Mouse (Mus musculus): ENCODE measurements at regions not wholly inside any gene's neighbourhood (a gene's known extent, or its start where the extent isn't known, plus 50 kb on each side); places are given as distances from the start of the nearest gene placed in this dataset.

- DNase-seq (ENCODE audit: low read depth), result no peak
Measured at GRCm38 (mm10) chr13:15929890-15930289, 81.8 kb upstream of the Inhba start.

GRCm38 (mm10) chr13:15931553-15932162 lies 80.0 kb upstream of the Inhba start:
- DNase-seq (ENCODE audit: low read depth), result no peak

- DNase-seq (ENCODE audit: low read depth), result no peak
Measured at GRCm38 (mm10) chr13:15935689-15936088, 76.0 kb upstream of the Inhba start.

GRCm38 (mm10) chr13:15936109-15936508 lies 75.5 kb upstream of the Inhba start:
- peak; percentile 29 for DNase-seq (ENCODE audit: low read depth)

- DNase-seq (ENCODE audit: low read depth), result no peak
Measured at GRCm38 (mm10) chr13:15950143-15950542, 61.5 kb upstream of the Inhba start.

GRCm38 (mm10) chr13:15950885-15951610 lies 60.6 kb upstream of the Inhba start:
- no peak for DNase-seq (ENCODE audit: low read depth)

Data from induced T-regulatory cell, adult 2 months (primary cell).